Mouse (Mus musculus): ENCODE results near the gene Cyp2j9. TPM values are rescaled to one million over a fixed set of nuclear protein-coding genes. Genes with fewer than 3 reads are reported as not detected.
A peak's percentile ranks its signal among the peaks of the same experiment; 100 is the strongest.

Gene Cyp2j9
- polyA plus RNA-seq, 1 experiment from 2014 or later = 1.2 TPM

DNA sequence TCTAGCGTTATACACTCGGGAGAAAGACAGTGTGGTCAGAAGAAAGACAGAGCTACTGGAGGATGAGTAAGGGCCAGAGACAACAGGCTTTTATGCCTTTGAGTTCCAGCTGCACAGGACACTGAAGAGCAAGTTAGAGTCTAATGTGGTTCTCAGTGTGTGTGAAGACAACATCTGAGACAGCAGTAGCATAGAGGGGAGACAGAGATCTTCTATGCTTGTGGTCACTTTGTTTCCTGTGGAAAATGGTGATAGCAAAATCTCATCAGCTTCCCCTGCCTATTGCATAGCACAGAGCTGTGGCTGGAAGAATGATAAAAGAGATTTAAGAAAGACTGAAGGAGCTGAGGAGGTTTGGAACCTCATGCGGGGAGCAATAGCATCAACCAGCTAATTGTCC is 39.8 kb downstream of the Cyp2j9 start:
- Histone ChIP-seq H3K36me3 (no peaks in the 10 kb centered on the region), H3K27ac (replicated peaks) (no peak overlapping the region), H3K4me1 (0 out of 2 replicates have a peak, but pooled peaks cover 2% of the 10 kb centered on the region), H3K27me3 (no peaks in the 10 kb centered on the region), H3K9ac (replicated peaks) (no peak overlapping the region), H3K4me2 (replicated peaks) (no peak overlapping the region), H3K9me3 (no peaks in the 10 kb centered on the region), H3K4me3 (no peak overlapping the region)
- ATAC-seq (ENCODE audit: low FRiP score, low read depth) = no peak
- 86% methylated on average over 3 of the region's 3 CpGs for WGBS

DNA sequence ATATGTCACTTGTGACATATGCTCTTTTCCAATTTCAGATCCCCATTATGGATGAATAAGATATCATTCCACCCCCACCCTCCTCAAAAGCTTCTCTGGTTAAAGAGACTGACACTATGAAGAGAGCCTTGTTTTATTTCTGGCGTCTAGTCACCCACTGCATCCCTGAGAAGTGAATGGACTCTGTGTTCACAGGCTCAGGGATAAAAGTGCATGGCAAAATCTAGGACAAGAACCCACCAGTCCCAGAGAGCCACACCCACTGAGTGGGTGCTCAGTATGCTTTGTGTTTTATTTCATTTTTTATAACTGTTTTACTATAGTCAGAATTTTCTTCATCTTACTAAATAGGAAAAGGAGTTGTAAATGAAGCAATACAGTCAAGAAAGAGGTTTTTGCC is 45.4 kb downstream of the Cyp2j9 start:
- Histone ChIP-seq H3K9ac (replicated peaks) (no peak overlapping the region), H3K36me3 (no peaks in the 10 kb centered on the region), H3K4me2 (replicated peaks) (no peak overlapping the region), H3K4me1 (0 out of 2 replicates have a peak, but pooled peaks cover 2% of the 10 kb centered on the region), H3K27ac (replicated peaks) (no peak overlapping the region), H3K27me3 (no peaks in the 10 kb centered on the region), H3K9me3 (no peaks in the 10 kb centered on the region), H3K4me3 (no peak overlapping the region)
- 71% methylated on average over 1 of the region's 1 CpGs for WGBS
- ATAC-seq (ENCODE audit: low FRiP score, low read depth) = no peak

DNA sequence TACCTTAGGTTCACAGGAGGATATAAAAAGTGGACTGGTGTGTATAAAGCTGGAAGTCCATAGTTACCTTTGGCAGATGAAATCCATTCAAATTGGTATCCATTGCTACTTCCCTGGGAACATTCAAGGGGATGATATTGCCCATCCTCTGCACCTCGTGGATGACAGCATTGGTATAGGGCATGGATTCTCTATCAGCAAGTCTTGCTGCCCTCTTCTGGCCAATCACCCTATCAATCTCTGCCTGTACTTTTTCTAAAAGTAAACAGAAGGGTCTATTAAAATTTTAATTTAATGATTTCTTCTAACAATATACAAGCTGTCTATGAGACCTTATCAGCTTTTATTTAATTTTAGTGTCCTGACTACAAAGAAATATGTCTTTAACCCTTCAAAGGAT is 65.6 kb downstream of the Cyp2j9 start:
- peak; percentile 71; the same call in 1 of the 2 replicates for ATAC-seq (ENCODE audit: low FRiP score, low read depth)
- 39% methylated on average over 1 of the region's 1 CpGs for WGBS
- H3K27ac ChIP-seq (replicated peaks) = no peak overlapping the region

DNA sequence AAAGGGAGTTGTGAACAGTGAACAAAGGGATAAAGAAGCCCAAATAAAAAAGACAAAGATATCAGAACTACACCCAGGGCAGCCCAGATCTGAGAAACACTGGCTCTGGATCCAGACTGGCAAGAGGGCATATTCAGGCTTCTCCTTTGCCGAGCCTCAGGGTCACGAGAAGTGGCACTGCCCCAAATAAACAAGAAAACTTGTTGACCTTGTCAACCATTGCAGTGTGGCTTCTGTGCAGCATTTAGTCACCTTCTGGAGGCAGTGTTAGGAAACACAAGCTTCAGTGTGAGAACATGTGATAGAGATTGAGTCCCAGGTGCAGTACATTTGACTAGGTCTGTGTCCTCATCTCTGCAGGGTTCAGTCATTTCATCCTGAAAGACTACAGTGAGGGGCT is 69.1 kb downstream of the Cyp2j9 start:
- no peak overlapping the region for H3K4me3 ChIP-seq
- 91% methylated on average over 2 of the region's 2 CpGs for WGBS
- no peaks in the 10 kb centered on the region for H3K27me3 ChIP-seq
- no peak overlapping the region for H3K4me2 ChIP-seq (replicated peaks)
- H3K9me3 ChIP-seq = no peaks in the 10 kb centered on the region
- no peak overlapping the region for H3K27ac ChIP-seq (replicated peaks)
- ATAC-seq (ENCODE audit: low FRiP score, low read depth) = no peak
- H3K4me1 ChIP-seq = no peaks in the 10 kb centered on the region
- H3K9ac ChIP-seq (replicated peaks) = no peak overlapping the region
- no peaks in the 10 kb centered on the region for H3K36me3 ChIP-seq

More for the DNA sequence above, 65.6 kb downstream of the Cyp2j9 start:
- no peaks in the 10 kb centered on the region for H3K27me3 ChIP-seq
- H3K4me3 ChIP-seq = no peak overlapping the region
- H3K4me2 ChIP-seq (replicated peaks) = no peak overlapping the region
- H3K4me1 ChIP-seq = no peaks in the 10 kb centered on the region
- no peaks in the 10 kb centered on the region for H3K36me3 ChIP-seq
- no peaks in the 10 kb centered on the region for H3K9me3 ChIP-seq
- H3K9ac ChIP-seq (replicated peaks) = no peak overlapping the region

Other genes starting within 250 kb of the Cyp2j9 start
- not detected in 2 replicates for gene Cyp2j11, start 242.9 kb downstream of the Cyp2j9 start, polyA plus RNA-seq (2016; fragmentation: Nextera tagmentation; extraction: Ambion mirVana)
- not detected in 2 replicates for gene Cyp2j8, start 84.2 kb downstream of the Cyp2j9 start, polyA plus RNA-seq (2016; fragmentation: Nextera tagmentation; extraction: Ambion mirVana)
- 3.2 and 3.6 TPM in 2 replicates for gene Cyp2j6, start 37.9 kb downstream of the Cyp2j9 start, polyA plus RNA-seq (2016; fragmentation: Nextera tagmentation; extraction: Ambion mirVana)
- gene Cyp2j5, start 72.6 kb upstream of the Cyp2j9 start, polyA plus RNA-seq (2016; fragmentation: Nextera tagmentation; extraction: Ambion mirVana) = not detected in 2 replicates
- not detected in 2 replicates for gene Gm12695, start 193.6 kb upstream of the Cyp2j9 start, polyA plus RNA-seq (2016; fragmentation: Nextera tagmentation; extraction: Ambion mirVana)